Mouse (Mus musculus) MEL (cell line): ENCODE results near the gene Kndc1. TPM values are rescaled to one million over a fixed set of nuclear protein-coding genes. Genes with fewer than 3 reads are reported as not detected.

Experiments
- DNase-seq: peaks from one replicate; pipeline ENCODE4 v3.0.0; 2011; ENCODE audit warnings: low read depth, low spot score
- H3K27ac ChIP-seq: 2 replicates; pipeline ENCODE4 v1.5.1; 2012; ENCODE audit warnings: low read depth, mild to moderate bottlenecking, control low read depth, low read length, moderate library complexity; ENCODE audit not compliant: control insufficient read depth
- H3K27me3 ChIP-seq, 2 experiments: fragments of 150-350 bp in 1 of 2; sonication (generic) in 1 of 2; 2 replicates each; pipeline ENCODE4 v1.6.1; 2012; ENCODE audit warnings: low read length in 2 of 2, mild to moderate bottlenecking in 2 of 2, improper control_type of control experiment in 1 of 2, moderate library complexity in 1 of 2; ENCODE audit not compliant: insufficient read depth in 2 of 2, control insufficient read depth in 1 of 2
- H3K36me3 ChIP-seq, 2 experiments: 2 replicates each; pipeline ENCODE4 v1.6.1; 2012 to 2014; ENCODE audit warnings: low read length in 2 of 2, improper control_type of control experiment in 1 of 2, inconsistent platforms in 1 of 2, mild to moderate bottlenecking in 1 of 2; ENCODE audit not compliant: insufficient read depth in 2 of 2, control insufficient read depth in 1 of 2
- H3K4me1 ChIP-seq, 2 experiments: fragments of 150-350 bp in 1 of 2; sonication (generic) in 1 of 2; 2 replicates each; pipeline ENCODE4 v1.6.1; 2012; ENCODE audit warnings: low read length in 2 of 2, improper control_type of control experiment in 1 of 2, mild to moderate bottlenecking in 1 of 2; ENCODE audit not compliant: insufficient read depth in 2 of 2, control insufficient read depth in 1 of 2
- H3K4me3 ChIP-seq, 2 experiments: fragments of 150-350 bp in 1 of 2; sonication (generic) in 1 of 2; 2 replicates each; pipeline ENCODE4 v1.5.1; 2012; ENCODE audit warnings: low read depth in 2 of 2, low read length in 2 of 2, mild to moderate bottlenecking in 2 of 2, moderate library complexity in 2 of 2, control low read depth in 1 of 2, improper control_type of control experiment in 1 of 2; ENCODE audit not compliant: control insufficient read depth in 1 of 2, insufficient read depth in 1 of 2
- H3K79me2 ChIP-seq: 2 replicates; pipeline ENCODE4 v1.6.1; 2012; ENCODE audit warnings: mild to moderate bottlenecking, low read length, moderate library complexity; ENCODE audit not compliant: control insufficient read depth, poor library complexity, insufficient read depth
- H3K9ac ChIP-seq: 2 replicates; pipeline ENCODE4 v1.6.1; 2012; ENCODE audit warnings: low read depth, mild to moderate bottlenecking, control low read depth, low read length, moderate library complexity; ENCODE audit not compliant: control insufficient read depth, poor library complexity, severe bottlenecking
- H3K9me3 ChIP-seq: fragments of 150-350 bp; sonication (generic); replicated peaks from 2 replicates; pipeline ENCODE4 v1.6.1; 2012; ENCODE audit warnings: mild to moderate bottlenecking, low read length, improper control_type of control experiment, moderate library complexity; ENCODE audit not compliant: insufficient read depth
- CHD1 ChIP-seq: IDR thresholded peaks from 2 replicates; pipeline ENCODE4 v1.6.1; 2012; ENCODE audit warnings: low read depth, mild to moderate bottlenecking, inconsistent platforms, low read length, improper control_type of control experiment
- CTCF ChIP-seq, 3 experiments: IDR thresholded peaks in 2 of 3; conservative IDR thresholded peaks in 1 of 3; 2 replicates each; pipeline ENCODE4 v1.5.1; 2011 to 2012; ENCODE audit warnings: low read length in 3 of 3, low read depth in 2 of 3, mild to moderate bottlenecking in 2 of 3, improper control_type of control experiment in 1 of 3, inconsistent platforms in 1 of 3, mixed read lengths in 1 of 3, moderate library complexity in 1 of 3; ENCODE audit not compliant: control insufficient read depth in 1 of 3, insufficient read depth in 1 of 3, poor library complexity in 1 of 3, severe bottlenecking in 1 of 3
- E2F4 ChIP-seq: IDR thresholded peaks from 2 replicates; pipeline ENCODE4 v1.6.1; 2011; ENCODE audit warnings: low read depth, low read length, improper control_type of control experiment, borderline replicate concordance
- ETS1 ChIP-seq: IDR thresholded peaks from 2 replicates; pipeline ENCODE4 v1.6.1; 2012; ENCODE audit warnings: low read depth, mild to moderate bottlenecking, inconsistent platforms, low read length, improper control_type of control experiment, moderate library complexity
- GABPA ChIP-seq: IDR thresholded peaks from 2 replicates; pipeline ENCODE4 v1.6.1; 2012; ENCODE audit warnings: low read depth, mild to moderate bottlenecking, inconsistent platforms, low read length, improper control_type of control experiment, moderate library complexity
- HCFC1 ChIP-seq: IDR thresholded peaks from 2 replicates; pipeline ENCODE4 v1.6.1; 2012; ENCODE audit warnings: low read depth, mild to moderate bottlenecking, inconsistent platforms, low read length, improper control_type of control experiment, moderate library complexity
- JUND ChIP-seq: IDR thresholded peaks from 2 replicates; pipeline ENCODE4 v1.6.1; 2011; ENCODE audit warnings: low read depth, mild to moderate bottlenecking, improper control_type of control experiment, low read length
- KAT2A ChIP-seq: conservative IDR thresholded peaks from 2 replicates; pipeline ENCODE4 v1.6.1; 2012; ENCODE audit warnings: low read depth, low read length, improper control_type of control experiment, inconsistent platforms
- MAX ChIP-seq: IDR thresholded peaks from 2 replicates; pipeline ENCODE4 v1.6.1; 2011; ENCODE audit warnings: low read length, improper control_type of control experiment
- MAZ ChIP-seq: IDR thresholded peaks from 2 replicates; pipeline ENCODE4 v1.6.1; 2012; ENCODE audit warnings: low read depth, mild to moderate bottlenecking, inconsistent platforms, low read length, improper control_type of control experiment
- MYB ChIP-seq: IDR thresholded peaks from 2 replicates; pipeline ENCODE4 v1.6.1; 2011; ENCODE audit warnings: mild to moderate bottlenecking, low read depth, low read length, improper control_type of control experiment
- MYC ChIP-seq: IDR thresholded peaks from 2 replicates; pipeline ENCODE4 v1.6.1; 2011; ENCODE audit warnings: low read depth, mild to moderate bottlenecking, low read length, improper control_type of control experiment, moderate library complexity
- RAD21 ChIP-seq: IDR thresholded peaks from 2 replicates; pipeline ENCODE4 v1.6.1; 2011; ENCODE audit warnings: mild to moderate bottlenecking, low read depth, low read length, improper control_type of control experiment
- RCOR1 ChIP-seq: IDR thresholded peaks from 2 replicates; pipeline ENCODE4 v1.6.1; 2012; ENCODE audit warnings: low read depth, mild to moderate bottlenecking, inconsistent platforms, low read length, improper control_type of control experiment
- SMC3 ChIP-seq: IDR thresholded peaks from 2 replicates; pipeline ENCODE4 v1.6.1; 2011; ENCODE audit warnings: low read depth, low read length, improper control_type of control experiment
- TAL1 ChIP-seq: IDR thresholded peaks from 2 replicates; pipeline ENCODE4 v1.6.1; 2012; ENCODE audit warnings: mild to moderate bottlenecking, inconsistent platforms, low read length, moderate library complexity, mixed read lengths
- TBP ChIP-seq: IDR thresholded peaks from 2 replicates; pipeline ENCODE4 v1.8.0; 2011; ENCODE audit warnings: low read depth, low read length, improper control_type of control experiment
- TCF12 ChIP-seq: IDR thresholded peaks from 2 replicates; pipeline ENCODE4 v1.6.1; 2014; ENCODE audit warnings: low read depth, mild to moderate bottlenecking, inconsistent platforms, low read length, improper control_type of control experiment, moderate library complexity
- USF1 ChIP-seq: IDR thresholded peaks from 2 replicates; pipeline ENCODE4 v1.6.1; 2014; ENCODE audit warnings: low read depth, mild to moderate bottlenecking, inconsistent platforms, low read length, improper control_type of control experiment, moderate library complexity
- ZC3H11A ChIP-seq: IDR thresholded peaks from 2 replicates; pipeline ENCODE4 v1.6.1; 2012; ENCODE audit warnings: low read depth, mild to moderate bottlenecking, inconsistent platforms, low read length, improper control_type of control experiment
- ZMIZ1 ChIP-seq: IDR thresholded peaks from 2 replicates; pipeline ENCODE4 v1.6.1; 2012; ENCODE audit warnings: low read depth, mild to moderate bottlenecking, inconsistent platforms, low read length, improper control_type of control experiment, moderate library complexity
- ZNF384 ChIP-seq: IDR thresholded peaks from 2 replicates; pipeline ENCODE4 v1.6.1; 2012; ENCODE audit warnings: low read depth, mild to moderate bottlenecking, inconsistent platforms, low read length, improper control_type of control experiment
- polyA plus RNA-seq, 2 experiments: library from polyadenylated mRNA; stranded (reverse) in 1 of 2; unstranded in 1 of 2; fragments of >175 nt in 1 of 2; fragments of >200 nt in 1 of 2; gene quantifications; 2 replicates each; pipeline versions ENCODE4 v1.2.1 to v1.2.4; 2012; ENCODE audit warnings: low replicate concordance in 2 of 2, low read depth in 1 of 2; ENCODE audit not compliant: insufficient read length in 2 of 2, insufficient read depth in 1 of 2, missing spikeins in 1 of 2
- total RNA-seq: library from RNA; depleted of rRNA; stranded (reverse); fragments of 300-350 nt; gene quantifications from 2 replicates; pipeline ENCODE4 v1.2.3, GENCODE M21; 2012

The Kndc1 gene
- total and polyA plus RNA-seq, 3 experiments = not detected

GRCm38 (mm10) chr7:139850152-139850551 is 44.3 kb upstream of the Kndc1 start:
- no peaks in the 10 kb centered on the region for H3K27me3 ChIP-seq
- H3K9me3 ChIP-seq = no peaks in the 10 kb centered on the region
- no peaks in the 10 kb centered on the region for H3K4me1 ChIP-seq
- no peak for DNase-seq
- no peak for TF ChIP-seq KAT2A
- no peak for TF ChIP-seq E2F4
- TF ChIP-seq TAL1 = no peak
- TF ChIP-seq ETS1 = no peak
- TF ChIP-seq USF1 = no peak
- TF ChIP-seq HCFC1 = no peak
- no peak for TF ChIP-seq SMC3
- no peak for TF ChIP-seq MYB
- no peak for TF ChIP-seq MAZ
- no peak for TF ChIP-seq ZMIZ1
- TF ChIP-seq ZNF384 = no peak
- no peak for TF ChIP-seq CTCF (IDR thresholded peaks at IDR 0.05 in 2 of 3, conservative IDR thresholded peaks at IDR 0.05 in 1 of 3; ENCODE audit: control insufficient read depth in 1 of 3, insufficient read depth in 1 of 3, low read depth in 2 of 3, low read length in 3 of 3, poor library complexity in 1 of 3, severe bottlenecking in 1 of 3)
- no peak for TF ChIP-seq RCOR1
- TF ChIP-seq JUND = no peak
- no peak for TF ChIP-seq TBP
- no peak for TF ChIP-seq MYC
- TF ChIP-seq ZC3H11A = no peak
- no peak for TF ChIP-seq CHD1
- TF ChIP-seq TCF12 = no peak
- no peaks in the 10 kb centered on the region for H3K79me2 ChIP-seq
- no peak overlapping the region for H3K27ac ChIP-seq
- H3K4me3 ChIP-seq = no peak overlapping the region
- H3K36me3 ChIP-seq = no peaks in the 10 kb centered on the region
- H3K9ac ChIP-seq = no peak overlapping the region

GRCm38 (mm10) chr7:139850677-139851076 is 43.8 kb upstream of the Kndc1 start:
- Histone ChIP-seq H3K79me2 (no peaks in the 10 kb centered on the region), H3K27me3 (no peaks in the 10 kb centered on the region), H3K36me3 (no peaks in the 10 kb centered on the region), H3K27ac (no peak overlapping the region), H3K4me1 (no peaks in the 10 kb centered on the region), H3K9me3 (no peaks in the 10 kb centered on the region), H3K9ac (no peak overlapping the region), H3K4me3 (no peak overlapping the region)
- no peak for DNase-seq
- no peak for TF ChIP-seq MAX
- no peak for TF ChIP-seq GABPA
- no peak for TF ChIP-seq RAD21
- no peak for TF ChIP-seq MAZ
- no peak for TF ChIP-seq ZC3H11A
- TF ChIP-seq TCF12 = no peak
